Mouse (Mus musculus) heart, embryonic 15.5 days (tissue): ENCODE measurements around the gene Usp32. TPM values are rescaled to one million over a fixed set of nuclear protein-coding genes. Genes with fewer than 3 reads are reported as not detected.

Source experiments
- ATAC-seq: fragments of 200-750 bp; cut with Nextera tagmentation; replicated peaks from 2 replicates; pipeline ENCODE4 v1.8.0; 2017; ENCODE audit warnings: low read depth, moderate TSS enrichment; ENCODE audit not compliant: insufficient number of reproducible peaks, insufficient read depth, low FRiP score
- H3K27ac ChIP-seq: fragments of 300-500 bp; sonication (generic); 2 replicates; pipeline ENCODE4 v1.5.1; 2015; ENCODE audit warnings: mild to moderate bottlenecking, inconsistent platforms
- H3K27me3 ChIP-seq: fragments of 300-500 bp; sonication (generic); 2 replicates; pipeline ENCODE4 v1.6.1; 2015; ENCODE audit warnings: inconsistent platforms
- H3K36me3 ChIP-seq: fragments of 300-500 bp; sonication (generic); 2 replicates; pipeline ENCODE4 v1.6.1; 2015; ENCODE audit warnings: mild to moderate bottlenecking, inconsistent platforms
- H3K4me1 ChIP-seq: fragments of 300-500 bp; sonication (generic); replicated peaks from 2 replicates; pipeline ENCODE4 v1.6.1; 2015; ENCODE audit warnings: inconsistent platforms
- H3K4me2 ChIP-seq: fragments of 300-500 bp; sonication (generic); 2 replicates; pipeline ENCODE4 v1.6.1; 2015; ENCODE audit warnings: inconsistent platforms, mild to moderate bottlenecking, moderate library complexity
- H3K4me3 ChIP-seq: fragments of 300-500 bp; sonication (generic); 2 replicates; pipeline ENCODE4 v1.5.1; 2015; ENCODE audit warnings: mild to moderate bottlenecking, inconsistent platforms
- H3K9ac ChIP-seq: fragments of 300-500 bp; sonication (generic); 2 replicates; pipeline ENCODE4 v1.6.1; 2015; ENCODE audit warnings: mild to moderate bottlenecking, inconsistent platforms
- H3K9me3 ChIP-seq: fragments of 300-500 bp; sonication (generic); replicated peaks from 2 replicates; pipeline ENCODE4 v1.6.1; 2016; ENCODE audit warnings: inconsistent platforms
- WGBS: fragments of 180-500 bp; shearing (Covaris S2); methylation state at CpG from one replicate; pipeline ENCODE4 v1.1.7; 2015; ENCODE audit warnings: mixed read lengths; 5-methylcytosine and 5-hydroxymethylcytosine counted together
- polyA plus RNA-seq: library from polyadenylated mRNA; unstranded; fragments of >200 nt; fragmentation: Nextera tagmentation; extraction: Ambion mirVana; gene quantifications from 2 replicates; pipeline ENCODE4 v1.2.1, GENCODE M21; 2015

Usp32 gene
- polyA plus RNA-seq, 1 experiment from 2014 or later: 3.0 TPM

DNA sequence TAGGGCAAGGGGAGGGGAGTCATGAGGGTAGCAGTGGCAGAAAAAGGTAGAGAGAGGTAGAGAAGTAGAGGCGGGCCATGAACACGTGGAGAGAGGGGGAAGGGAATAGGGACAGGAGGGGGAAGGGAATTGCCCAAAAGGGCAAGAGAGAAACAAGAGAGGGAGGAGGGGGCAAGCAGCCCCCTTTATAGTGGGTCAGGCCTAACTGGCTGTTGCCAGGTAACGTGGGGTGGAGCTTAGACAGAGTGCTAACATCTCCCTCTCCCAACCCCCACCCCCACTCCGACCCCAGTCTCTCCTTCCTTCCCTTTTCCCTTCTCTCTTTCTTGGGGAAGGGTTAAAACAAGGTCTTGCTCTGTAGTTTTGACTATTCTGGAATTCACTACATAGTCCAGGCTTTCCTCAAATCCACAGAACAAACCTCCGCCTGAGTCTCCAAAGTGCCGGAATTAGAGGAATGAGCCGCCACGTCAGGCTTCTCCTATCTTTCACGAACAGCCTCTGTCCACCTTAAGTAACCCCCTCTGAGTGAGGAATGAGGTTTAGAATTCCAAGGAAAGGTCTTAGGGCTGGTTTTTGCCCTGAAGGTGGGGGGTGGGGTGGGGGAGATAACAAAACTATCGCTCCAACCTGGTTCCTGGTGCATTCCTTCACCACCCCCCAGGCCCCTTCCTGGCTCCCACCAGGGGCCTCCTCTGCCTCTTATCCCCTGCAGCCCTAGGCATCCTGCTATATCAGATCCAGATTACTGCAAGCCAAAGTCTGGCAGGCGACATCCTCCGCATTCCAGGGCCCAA lies 195.1 kb downstream of the Usp32 start:
- Histone ChIP-seq H3K27me3 (peaks cover 39% of the 10 kb centered on the region), H3K4me3 (no peak overlapping the region), H3K4me1 (no peaks in the 10 kb centered on the region; the same call in none of the 2 replicates), H3K36me3 (no peaks in the 10 kb centered on the region), H3K9ac (no peak overlapping the region), H3K27ac (no peak overlapping the region), H3K4me2 (no peak overlapping the region), H3K9me3 (no peaks in the 10 kb centered on the region)
- no peak for ATAC-seq
- under 1% methylated on average over 12 of the region's 12 CpGs for WGBS

DNA sequence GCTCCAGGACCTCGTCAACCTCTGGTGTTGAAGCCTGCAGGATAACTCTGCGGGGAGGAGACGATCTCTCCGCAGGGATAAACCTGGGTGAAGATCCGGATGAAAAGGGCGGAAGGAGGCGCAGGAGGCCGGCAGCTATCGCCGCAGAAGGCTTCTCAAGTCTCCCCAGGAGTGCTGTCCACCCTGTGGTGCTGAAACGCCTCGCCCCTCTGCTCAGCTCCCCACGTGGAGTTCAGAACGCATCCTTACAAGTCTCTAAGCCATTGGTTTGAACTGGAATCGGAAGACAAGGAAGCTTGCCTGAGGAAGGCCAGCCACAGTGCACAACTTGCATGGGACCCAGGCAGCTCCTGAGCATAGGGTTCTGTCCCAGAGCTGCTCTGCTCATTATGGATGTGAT lies 196.0 kb downstream of the Usp32 start:
- Histone ChIP-seq H3K27me3 (peaks cover 39% of the 10 kb centered on the region), H3K4me1 (no peaks in the 10 kb centered on the region; the same call in none of the 2 replicates), H3K27ac (no peak overlapping the region), H3K36me3 (no peaks in the 10 kb centered on the region), H3K9ac (no peak overlapping the region), H3K4me2 (no peak overlapping the region), H3K4me3 (no peak overlapping the region), H3K9me3 (no peaks in the 10 kb centered on the region)
- 0% methylated on average over 15 of the region's 15 CpGs for whole genome bisulfite sequencing
- ATAC-seq: no peak

DNA sequence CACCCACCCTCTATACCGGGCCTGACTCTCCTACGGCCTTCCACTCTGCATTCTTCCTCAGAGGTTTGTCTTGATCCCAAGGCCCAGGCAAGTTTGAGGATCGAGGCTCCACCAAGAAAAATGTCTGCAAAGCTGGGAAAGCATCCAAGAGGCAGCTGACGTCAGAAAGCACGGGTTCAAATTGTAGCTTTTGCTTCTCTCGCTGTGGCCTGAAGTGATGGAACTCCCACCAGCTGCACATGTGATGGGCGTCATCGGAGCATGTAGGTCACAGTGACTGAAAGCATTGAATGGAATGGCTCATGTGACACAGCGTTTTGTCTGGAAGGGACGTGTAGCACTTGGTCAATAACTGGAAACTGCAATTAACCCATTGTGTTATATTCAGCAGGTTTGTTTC lies 199.8 kb downstream of the Usp32 start:
- no peak for ATAC-seq
- no peak overlapping the region for H3K4me2 ChIP-seq
- H3K9ac ChIP-seq: no peak overlapping the region
- H3K9me3 ChIP-seq: no peaks in the 10 kb centered on the region
- H3K36me3 ChIP-seq: no peaks in the 10 kb centered on the region
- H3K4me3 ChIP-seq: no peak overlapping the region
- H3K4me1 ChIP-seq: no peaks in the 10 kb centered on the region; the same call in none of the 2 replicates
- 78% methylated on average over 10 of the region's 10 CpGs for WGBS
- peaks cover 26% of the 10 kb centered on the region for H3K27me3 ChIP-seq
- no peak overlapping the region for H3K27ac ChIP-seq

DNA sequence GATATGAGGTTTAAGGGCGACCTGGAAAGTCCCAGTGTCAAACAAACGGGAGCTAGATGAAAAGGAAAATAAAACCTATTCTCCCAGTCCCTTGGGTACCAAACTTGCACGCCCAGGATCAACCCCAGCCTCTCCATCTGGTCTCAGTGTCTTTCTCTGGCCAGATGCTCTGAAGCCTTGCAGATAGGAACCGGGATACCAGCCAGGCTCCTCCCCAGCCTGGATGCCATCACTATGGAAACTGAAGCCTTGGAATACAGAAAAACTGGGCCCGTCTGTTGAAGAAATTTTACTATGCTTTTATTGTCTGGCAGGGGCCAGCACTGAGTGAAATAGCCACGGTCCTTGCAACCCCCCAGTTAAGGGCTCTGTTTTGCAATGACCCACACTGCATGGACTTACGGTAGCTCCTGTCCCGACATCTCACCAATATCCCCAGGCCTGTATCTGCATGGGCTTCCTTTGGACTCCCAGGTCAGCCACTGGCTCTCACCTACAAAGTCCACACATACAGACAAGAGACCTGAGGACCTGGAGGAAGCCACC lies 200.4 kb downstream of the Usp32 start:
- Histone ChIP-seq H3K9me3 (no peaks in the 10 kb centered on the region), H3K4me2 (no peak overlapping the region), H3K9ac (no peak overlapping the region), H3K4me1 (no peaks in the 10 kb centered on the region; the same call in none of the 2 replicates), H3K36me3 (no peaks in the 10 kb centered on the region), H3K27me3 (peaks cover 20% of the 10 kb centered on the region), H3K27ac (no peak overlapping the region), H3K4me3 (no peak overlapping the region)
- WGBS: 52% methylated on average over 8 of the region's 8 CpGs
- ATAC-seq: no peak

Other genes starting within 250 kb of the Usp32 start
- 31.4 and 36.2 TPM in 2 replicates for gene Znhit3, start 223.8 kb downstream of the Usp32 start, polyA plus RNA-seq
- 0.60 and 0.90 TPM in 2 replicates for gene Car4, start 182.4 kb downstream of the Usp32 start, polyA plus RNA-seq
- gene 1700125H20Rik, start 30.2 kb upstream of the Usp32 start, polyA plus RNA-seq: not detected in 2 replicates
- gene Appbp2, start 95.0 kb upstream of the Usp32 start, polyA plus RNA-seq: 31.7 and 34.7 TPM in 2 replicates
- gene Ppm1d, start 171.1 kb upstream of the Usp32 start, polyA plus RNA-seq: 12.5 and 14.4 TPM in 2 replicates
- 16.6 and 18.8 TPM in 2 replicates for gene Bcas3, start 213.0 kb upstream of the Usp32 start, polyA plus RNA-seq